Mouse (Mus musculus): ENCODE data around the gene Plcb2.

The Plcb2 gene

GRCm38 (mm10) chr2:118716677-118717076 lies 11.6 kb downstream of the Plcb2 start:
- no peak for DNase-seq (ENCODE audit: low read depth, low spot score)

- DNase-seq (ENCODE audit: low read depth, low spot score), result peak; percentile 94
These were observed 14.0 kb downstream of the Plcb2 start for GRCm38 (mm10) chr2:118714230-118714629.

- DNase-seq (ENCODE audit: low read depth, low spot score), result no peak
These were observed 14.6 kb downstream of the Plcb2 start for GRCm38 (mm10) chr2:118713631-118714030.

GRCm38 (mm10) chr2:118711038-118711494 lies 17.2 kb downstream of the Plcb2 start:
- DNase-seq (ENCODE audit: low read depth, low spot score), result peak; percentile 81

- DNase-seq (ENCODE audit: low read depth, low spot score), result no peak
These were observed 18.5 kb downstream of the Plcb2 start for GRCm38 (mm10) chr2:118709655-118710221.

- no peak for DNase-seq (ENCODE audit: low read depth, low spot score)
These were observed 19.8 kb downstream of the Plcb2 start for GRCm38 (mm10) chr2:118708472-118708871.

GRCm38 (mm10) chr2:118706436-118706835 lies 21.8 kb downstream of the Plcb2 start:
- DNase-seq (ENCODE audit: low read depth, low spot score), result peak; percentile 89

GRCm38 (mm10) chr2:118703913-118704730 lies 24.1 kb downstream of the Plcb2 start, which contains the start of gene Ankrd63:
Gene Ankrd63, minus strand, starts transcription at chr2:118703963.
- DNase-seq (ENCODE audit: low read depth, low spot score), result peak; percentile 65

GRCm38 (mm10) chr2:118702883-118703761 lies 25.1 kb downstream of the Plcb2 start:
- no peak for DNase-seq (ENCODE audit: low read depth, low spot score)

GRCm38 (mm10) chr2:118701971-118702882 lies 26.0 kb downstream of the Plcb2 start:
- no peak for DNase-seq (ENCODE audit: low read depth, low spot score)

GRCm38 (mm10) chr2:118701161-118701560 lies 27.1 kb downstream of the Plcb2 start:
- DNase-seq (ENCODE audit: low read depth, low spot score), result peak; percentile 49

GRCm38 (mm10) chr2:118700179-118701062 lies 27.8 kb downstream of the Plcb2 start:
- DNase-seq (ENCODE audit: low read depth, low spot score), result peak; percentile 76

GRCm38 (mm10) chr2:118697955-118698354 lies 30.3 kb downstream of the Plcb2 start:
- DNase-seq (ENCODE audit: low read depth, low spot score), result no peak

- DNase-seq (ENCODE audit: low read depth, low spot score), result no peak
These were observed 30.8 kb downstream of the Plcb2 start for GRCm38 (mm10) chr2:118697311-118697877.

GRCm38 (mm10) chr2:118696451-118697308 lies 31.6 kb downstream of the Plcb2 start:
- DNase-seq (ENCODE audit: low read depth, low spot score), result no peak

GRCm38 (mm10) chr2:118695677-118696232 lies 32.5 kb downstream of the Plcb2 start:
- DNase-seq (ENCODE audit: low read depth, low spot score), result peak; percentile 85

GRCm38 (mm10) chr2:118693370-118693966 lies 34.8 kb downstream of the Plcb2 start:
- no peak for DNase-seq (ENCODE audit: low read depth, low spot score)

- no peak for DNase-seq (ENCODE audit: low read depth, low spot score)
These were observed 38.4 kb downstream of the Plcb2 start for GRCm38 (mm10) chr2:118689875-118690274.
